Mouse (Mus musculus) erythroblast, embryonic 14.5 days (primary cell): ENCODE results near the gene Foxp1.

Source experiments
- GATA1 ChIP-seq: IDR thresholded peaks from 2 replicates; pipeline ENCODE4 v1.6.1; 2012; ENCODE audit warnings: low read length, inconsistent platforms, mixed read lengths
- TAL1 ChIP-seq: IDR thresholded peaks from 3 replicates; pipeline ENCODE4 v1.6.1; 2012; ENCODE audit warnings: low read length, inconsistent platforms, mixed read lengths

- no peak for TF ChIP-seq TAL1
- no peak for TF ChIP-seq GATA1
These were observed 496.5 kb downstream of the Foxp1 start for GRCm38 (mm10) chr6:99026040-99026439.
